Mouse (Mus musculus): ENCODE results near the gene AC124502.3. TPM values are rescaled to one million over a fixed set of nuclear protein-coding genes. Genes with fewer than 3 reads are reported as not detected.
"Not testable (repeated sequence)": the region's sequence is repeated elsewhere in the genome, so short reads cannot be mapped to it uniquely, and the experiment has no call there.

AC124502.3 gene
- polyA plus RNA-seq, 1 experiment from 2014 or later = 4.4 TPM

- H3K27me3 ChIP-seq = peaks cover 77% of the 10 kb centered on the region
- H3K9ac ChIP-seq (replicated peaks) = no peak overlapping the region
- H3K27ac ChIP-seq (replicated peaks) = no peak overlapping the region
- no peaks in the 10 kb centered on the region for H3K9me3 ChIP-seq
- H3K4me1 ChIP-seq = peaks cover 9% of the 10 kb centered on the region
- no peak overlapping the region for H3K4me3 ChIP-seq
- no peak overlapping the region for H3K4me2 ChIP-seq (replicated peaks)
- WGBS = 67% methylated on average over 18 of the region's 18 CpGs
- no peaks in the 10 kb centered on the region for H3K36me3 ChIP-seq
- no peak for ATAC-seq (ENCODE audit: low FRiP score, low read depth)
Measured at GRCm38 (mm10) chr19:5082005-5082404, 43.3 kb downstream of the AC124502.3 start.

GRCm38 (mm10) chr19:5082596-5082995, 43.9 kb downstream of the AC124502.3 start:
- Histone ChIP-seq H3K27me3 (peaks cover 77% of the 10 kb centered on the region), H3K4me2 (replicated peaks) (no peak overlapping the region), H3K4me3 (no peak overlapping the region), H3K9ac (replicated peaks) (no peak overlapping the region), H3K27ac (replicated peaks) (no peak overlapping the region), H3K9me3 (no peaks in the 10 kb centered on the region), H3K36me3 (no peaks in the 10 kb centered on the region), H3K4me1 (peaks cover 14% of the 10 kb centered on the region)
- 77% methylated on average over 24 of the region's 24 CpGs for WGBS
- no peak for ATAC-seq (ENCODE audit: low FRiP score, low read depth)

DNA sequence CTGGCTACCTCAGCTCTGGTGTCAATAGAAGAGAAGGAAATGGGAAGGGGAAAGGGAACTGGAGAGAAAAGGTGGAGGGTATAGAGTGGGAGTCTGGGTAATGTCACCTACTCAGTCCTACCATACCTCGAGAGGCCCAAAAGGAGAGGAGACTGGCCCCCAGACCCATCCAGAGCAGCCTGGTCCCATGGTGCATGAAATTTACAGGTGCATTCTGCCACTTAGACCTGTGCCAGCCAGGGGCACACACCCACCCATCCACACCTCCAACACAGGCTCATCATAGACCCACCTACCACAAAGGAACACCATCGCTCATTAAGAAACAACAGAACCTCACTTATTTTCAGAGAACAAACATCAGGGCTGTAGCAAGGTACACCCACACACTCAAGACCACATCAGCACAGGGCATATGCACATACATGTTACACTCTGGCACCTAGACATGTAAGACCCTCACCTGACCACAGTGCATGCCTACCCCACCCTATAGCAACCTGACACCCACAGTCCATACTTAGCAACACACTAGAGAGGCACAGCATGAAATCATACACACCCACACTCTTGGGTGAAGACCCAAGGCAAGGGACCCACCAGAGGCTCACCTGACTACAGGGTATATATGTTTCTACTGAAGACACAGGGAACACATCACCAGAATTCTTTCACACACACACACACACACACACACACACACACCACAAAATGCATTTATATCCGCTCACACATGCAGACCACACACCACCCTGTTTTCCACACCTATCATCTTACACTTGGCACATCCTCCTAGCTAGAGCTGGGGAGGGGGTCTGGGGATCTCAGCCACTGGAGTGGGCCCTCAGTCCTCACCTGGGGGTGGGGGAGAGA, 45.5 kb downstream of the AC124502.3 start:
- Histone ChIP-seq H3K4me1 (peaks cover 22% of the 10 kb centered on the region), H3K9me3 (no peaks in the 10 kb centered on the region), H3K27me3 (peaks cover 73% of the 10 kb centered on the region), H3K9ac (replicated peaks) (no peak overlapping the region), H3K36me3 (no peaks in the 10 kb centered on the region), H3K4me2 (replicated peaks) (peak overlapping the region; percentile 72; the same call in 1 of the 2 replicates), H3K4me3 (peak overlapping the region; percentile 47; the same call in 1 of the 2 replicates), H3K27ac (replicated peaks) (no peak overlapping the region)
- 75% methylated on average over 3 of the region's 3 CpGs for WGBS
- no peak for ATAC-seq (ENCODE audit: low FRiP score, low read depth)

- H3K9me3 ChIP-seq = no peaks in the 10 kb centered on the region
- ATAC-seq (ENCODE audit: low FRiP score, low read depth) = no peak
- WGBS = 7% methylated on average over 15 of the region's 15 CpGs
- peak overlapping the region; percentile 47 for H3K4me3 ChIP-seq
- peaks cover 27% of the 10 kb centered on the region for H3K4me1 ChIP-seq
- H3K27ac ChIP-seq (replicated peaks) = no peak overlapping the region
- peaks cover 70% of the 10 kb centered on the region for H3K27me3 ChIP-seq
- H3K9ac ChIP-seq (replicated peaks) = peak overlapping the region; percentile 56; the same call in 1 of the 2 replicates
- peak overlapping the region; percentile 72 for H3K4me2 ChIP-seq (replicated peaks)
- H3K36me3 ChIP-seq = no peaks in the 10 kb centered on the region
Measured at GRCm38 (mm10) chr19:5084834-5085144, 46.1 kb downstream of the AC124502.3 start.

- peak within 1 kb of the TSS; percentile 47 for H3K4me3 ChIP-seq
- H3K4me1 ChIP-seq = peaks cover 27% of the 10 kb centered on the region
- under 1% methylated on average over 69 of the region's 69 CpGs for WGBS
- peak within 1 kb of the TSS; percentile 72 for H3K4me2 ChIP-seq (replicated peaks)
- H3K9ac ChIP-seq (replicated peaks) = peak within 1 kb of the TSS; percentile 56
- no peak within 1 kb of the TSS for H3K27ac ChIP-seq (replicated peaks)
- H3K9me3 ChIP-seq = no peaks in the 10 kb centered on the region
- peaks cover 64% of the 10 kb centered on the region for H3K27me3 ChIP-seq
- H3K36me3 ChIP-seq = peaks cover 1% of the 10 kb centered on the region; the same call in 1 of the 2 replicates
- ATAC-seq (ENCODE audit: low FRiP score, low read depth) = no peak
Measured at GRCm38 (mm10) chr19:5085145-5085863, 46.6 kb downstream of the AC124502.3 start, which contains the start of gene Tmem151a. Tmem151a (minus strand) TSS chr19:5085531.

GRCm38 (mm10) chr19:5086533-5086932, 47.8 kb downstream of the AC124502.3 start:
- peaks cover 52% of the 10 kb centered on the region for H3K27me3 ChIP-seq
- not testable (repeated sequence) for H3K27ac ChIP-seq (replicated peaks); H3K9ac ChIP-seq (replicated peaks); H3K4me2 ChIP-seq (replicated peaks); H3K4me3 ChIP-seq; H3K9me3 ChIP-seq; ATAC-seq (ENCODE audit: low FRiP score, low read depth)
- H3K36me3 ChIP-seq = peaks cover 12% of the 10 kb centered on the region
- 71% methylated on average over 4 of the region's 4 CpGs for WGBS
- peaks cover 27% of the 10 kb centered on the region for H3K4me1 ChIP-seq

GRCm38 (mm10) chr19:5087884-5088728, 49.4 kb downstream of the AC124502.3 start, which contains the start of gene Yif1a:
Yif1a (plus strand) TSS chr19:5088538.
- WGBS = under 1% methylated on average over 58 of the region's 58 CpGs
- peak within 1 kb of the TSS; percentile 89 for H3K4me2 ChIP-seq (replicated peaks)
- peak; percentile 95 for ATAC-seq (ENCODE audit: low FRiP score, low read depth)
- H3K27me3 ChIP-seq = peaks cover 36% of the 10 kb centered on the region
- peaks cover 30% of the 10 kb centered on the region for H3K4me1 ChIP-seq
- no peaks in the 10 kb centered on the region for H3K9me3 ChIP-seq
- H3K36me3 ChIP-seq = peaks cover 28% of the 10 kb centered on the region
- peak within 1 kb of the TSS; percentile 91 for H3K27ac ChIP-seq (replicated peaks)
- H3K9ac ChIP-seq (replicated peaks) = peak within 1 kb of the TSS; percentile 73
- H3K4me3 ChIP-seq = peak within 1 kb of the TSS; percentile 89

GRCm38 (mm10) chr19:5089324-5089723, 50.6 kb downstream of the AC124502.3 start:
- Histone ChIP-seq H3K27ac (replicated peaks) (no peak overlapping the region), H3K4me3 (peak overlapping the region; percentile 89), H3K4me1 (peaks cover 42% of the 10 kb centered on the region), H3K36me3 (peaks cover 36% of the 10 kb centered on the region), H3K27me3 (peaks cover 24% of the 10 kb centered on the region), H3K9ac (replicated peaks) (peak overlapping the region; percentile 73; the same call in 1 of the 2 replicates), H3K4me2 (replicated peaks) (peak overlapping the region; percentile 89), H3K9me3 (no peaks in the 10 kb centered on the region)
- WGBS = 91% methylated on average over 4 of the region's 4 CpGs
- ATAC-seq (ENCODE audit: low FRiP score, low read depth) = no peak

- no peak overlapping the region for H3K4me2 ChIP-seq (replicated peaks)
- 84% methylated on average over 10 of the region's 10 CpGs for WGBS
- H3K9me3 ChIP-seq = no peaks in the 10 kb centered on the region
- H3K4me3 ChIP-seq = no peak overlapping the region
- H3K4me1 ChIP-seq = peaks cover 60% of the 10 kb centered on the region
- peaks cover 36% of the 10 kb centered on the region for H3K36me3 ChIP-seq
- no peak overlapping the region for H3K27ac ChIP-seq (replicated peaks)
- ATAC-seq (ENCODE audit: low FRiP score, low read depth) = no peak
- no peaks in the 10 kb centered on the region for H3K27me3 ChIP-seq
- no peak overlapping the region for H3K9ac ChIP-seq (replicated peaks)
Measured at GRCm38 (mm10) chr19:5092083-5092482, 53.4 kb downstream of the AC124502.3 start.

DNA sequence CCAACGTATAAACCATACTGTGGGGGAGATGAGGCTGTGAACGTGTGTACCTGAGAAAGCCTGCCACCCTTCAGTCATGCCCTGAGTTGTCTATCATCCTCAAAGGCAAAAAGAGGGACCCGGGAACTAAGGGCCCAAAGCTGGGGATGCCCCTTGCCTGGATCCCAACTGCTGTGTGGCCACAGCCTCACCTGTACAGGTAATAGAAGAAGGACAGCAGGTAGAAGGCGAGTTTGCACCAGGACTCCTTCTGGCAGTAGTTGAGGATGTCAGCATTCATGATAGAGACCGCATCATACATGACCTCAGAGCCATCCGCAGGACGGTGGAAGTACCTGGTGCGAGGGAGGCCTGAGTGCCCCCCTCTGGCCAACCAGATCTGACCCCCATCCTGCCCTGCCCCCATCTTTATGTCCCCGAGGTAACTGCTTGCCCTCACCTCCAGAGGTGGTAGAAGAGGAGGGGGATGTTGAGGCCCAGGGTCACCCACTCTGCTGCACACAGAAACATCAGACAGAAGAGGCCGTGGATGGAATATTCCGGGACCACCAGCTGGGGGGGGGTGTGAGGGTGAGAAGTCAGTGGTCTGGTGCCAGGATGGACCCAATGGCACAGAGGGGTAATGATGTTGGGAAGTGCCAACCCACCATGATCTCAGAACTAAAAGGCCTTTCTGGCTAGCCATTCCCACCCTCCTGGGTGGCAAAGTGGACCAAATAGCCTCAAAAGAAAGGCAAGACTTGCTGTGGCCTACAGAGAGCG, 55.0 kb downstream of the AC124502.3 start:
- Histone ChIP-seq H3K9me3 (no peaks in the 10 kb centered on the region), H3K27me3 (no peaks in the 10 kb centered on the region), H3K4me1 (peaks cover 64% of the 10 kb centered on the region), H3K36me3 (peaks cover 36% of the 10 kb centered on the region), H3K9ac (replicated peaks) (peak overlapping the region; percentile 32), H3K27ac (replicated peaks) (peak overlapping the region; percentile 93), H3K4me2 (replicated peaks) (peak overlapping the region; percentile 93), H3K4me3 (peak overlapping the region; percentile 78)
- WGBS = 71% methylated on average over 12 of the region's 12 CpGs
- no peak; the same call in 1 of the 2 replicates for ATAC-seq (ENCODE audit: low FRiP score, low read depth)

DNA sequence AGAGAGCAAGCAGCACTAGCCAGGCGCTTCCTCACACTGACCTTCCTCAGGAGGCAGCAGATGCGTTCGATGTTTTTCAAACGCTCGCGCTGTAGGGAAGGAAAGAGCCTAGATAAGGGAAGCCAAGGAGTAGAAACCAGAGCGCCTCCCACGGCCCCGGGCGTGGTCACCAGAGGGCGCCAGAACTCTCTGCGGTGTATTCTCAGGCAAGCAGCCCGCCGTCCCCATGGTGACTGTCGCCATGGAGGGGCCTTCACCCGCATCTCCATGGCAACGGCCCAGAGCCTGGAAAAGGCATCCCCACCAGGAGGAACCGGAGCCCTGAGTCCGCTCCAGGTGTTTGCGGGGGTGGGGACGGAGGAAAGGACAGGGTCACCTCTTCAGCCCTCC, 55.5 kb downstream of the AC124502.3 start:
- Histone ChIP-seq H3K36me3 (peaks cover 36% of the 10 kb centered on the region), H3K9ac (replicated peaks) (peak overlapping the region; percentile 32), H3K4me1 (peaks cover 64% of the 10 kb centered on the region), H3K4me3 (peak overlapping the region; percentile 78), H3K27ac (replicated peaks) (peak overlapping the region; percentile 93), H3K27me3 (no peaks in the 10 kb centered on the region), H3K4me2 (replicated peaks) (peak overlapping the region; percentile 93), H3K9me3 (no peaks in the 10 kb centered on the region)
- peak; percentile 68 for ATAC-seq (ENCODE audit: low FRiP score, low read depth)
- WGBS = 0% methylated on average over 21 of the region's 21 CpGs

Data from midbrain, embryonic 12.5 days (tissue).